Mouse (Mus musculus): Measurements from ENCODE around the gene Efna2. TPM values are rescaled to one million over a fixed set of nuclear protein-coding genes. Genes with fewer than 3 reads are reported as not detected.
"Not testable (repeated sequence)": the region's sequence is repeated elsewhere in the genome, so short reads cannot be mapped to it uniquely, and the experiment has no call there.

Gene Efna2
- total RNA-seq, 2 experiments from 2014 or later = 7.0 to 8.2 TPM

GRCm38 (mm10) chr10:80166136-80166535, 13.1 kb upstream of the Efna2 start:
- DNase-seq (ENCODE audit: low spot score in 2 of 2) = not testable (repeated sequence)

DNA sequence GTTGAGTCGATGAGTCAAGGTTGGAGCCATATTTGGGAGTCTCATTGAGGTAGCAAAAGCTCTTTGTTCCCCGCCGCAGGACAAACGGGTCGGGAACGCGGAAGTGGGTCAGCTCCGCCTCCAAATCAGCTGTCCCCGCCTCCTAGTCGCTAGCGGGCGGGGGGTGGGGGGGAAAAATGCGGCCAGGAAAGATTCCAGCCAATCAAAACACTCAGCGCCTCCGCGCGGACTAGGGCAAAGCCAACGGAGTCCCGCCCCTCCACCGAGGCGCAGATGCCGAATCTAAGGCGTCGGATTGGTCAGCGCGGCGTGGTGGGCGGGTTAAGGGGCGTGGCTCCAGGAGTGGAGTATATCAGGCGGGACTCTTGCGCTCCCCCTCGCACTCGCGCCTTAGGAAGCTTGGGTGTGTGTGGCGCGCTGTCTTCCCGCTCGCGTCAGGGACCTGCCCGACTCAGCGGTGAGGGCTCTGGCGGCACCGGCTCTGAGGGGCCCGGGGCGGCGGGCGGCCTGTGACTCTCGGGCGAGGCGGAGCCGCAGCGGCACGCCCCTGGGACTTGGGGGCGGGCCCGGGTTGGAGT, 11.7 kb upstream of the Efna2 start:
- DNase-seq (ENCODE audit: low spot score in 2 of 2) = peak; percentile 97 to 98

DNA sequence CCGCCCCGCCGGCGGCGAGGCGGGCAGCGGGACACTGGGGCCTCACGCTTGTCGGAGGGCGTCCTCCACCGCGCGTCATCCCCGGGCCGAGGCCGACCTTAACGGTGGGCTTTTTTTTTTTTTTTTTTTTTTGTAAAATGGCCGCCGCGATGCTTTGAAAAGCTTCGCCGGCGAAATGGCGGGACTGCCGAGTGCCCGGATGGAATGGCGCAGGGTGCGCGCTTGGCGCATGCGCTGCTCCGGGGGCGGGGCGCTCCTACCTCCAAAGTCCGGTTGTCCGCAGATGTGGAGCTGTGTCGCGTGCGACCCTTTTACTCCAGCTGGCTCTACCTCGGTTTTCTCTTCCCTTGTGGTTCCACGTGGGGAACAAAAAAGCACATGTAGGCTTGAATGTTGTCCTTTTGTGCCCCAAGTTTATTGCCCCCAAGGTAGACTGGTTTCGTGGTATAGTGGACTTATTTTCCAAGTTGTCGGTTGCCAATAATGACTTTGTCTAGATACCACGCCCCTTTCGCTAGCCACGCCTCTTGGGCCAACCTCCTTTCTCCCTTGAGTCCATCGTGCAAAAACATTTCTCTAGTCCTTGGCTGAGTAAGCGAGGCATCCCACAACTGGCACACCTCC, 11.1 kb upstream of the Efna2 start:
- DNase-seq (ENCODE audit: low spot score in 2 of 2) = peak; percentile 92 to 93

- no peak for DNase-seq (ENCODE audit: low spot score in 2 of 2)
Observed at GRCm38 (mm10) chr10:80169070-80169469, 10.2 kb upstream of the Efna2 start.

DNA sequence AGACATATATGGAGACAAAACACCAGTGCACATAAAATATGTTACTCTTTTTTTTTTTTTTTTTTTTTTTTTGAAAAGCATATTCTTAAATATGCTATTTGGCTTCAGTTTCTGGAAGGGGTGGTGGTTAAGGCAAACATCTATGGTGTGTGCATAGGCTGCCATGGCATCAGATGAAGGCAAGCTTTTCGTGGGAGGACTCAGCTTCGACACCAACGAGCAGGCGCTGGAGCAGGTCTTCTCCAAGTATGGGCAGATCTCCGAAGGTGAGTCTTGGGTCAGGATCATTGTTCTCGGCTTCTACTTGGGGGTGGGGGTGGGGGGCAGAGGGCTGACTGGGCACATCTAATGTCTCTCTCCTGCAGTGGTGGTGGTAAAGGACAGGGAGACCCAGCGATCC, 9.6 kb upstream of the Efna2 start:
- no peak for DNase-seq (ENCODE audit: low spot score in 2 of 2)

DNA sequence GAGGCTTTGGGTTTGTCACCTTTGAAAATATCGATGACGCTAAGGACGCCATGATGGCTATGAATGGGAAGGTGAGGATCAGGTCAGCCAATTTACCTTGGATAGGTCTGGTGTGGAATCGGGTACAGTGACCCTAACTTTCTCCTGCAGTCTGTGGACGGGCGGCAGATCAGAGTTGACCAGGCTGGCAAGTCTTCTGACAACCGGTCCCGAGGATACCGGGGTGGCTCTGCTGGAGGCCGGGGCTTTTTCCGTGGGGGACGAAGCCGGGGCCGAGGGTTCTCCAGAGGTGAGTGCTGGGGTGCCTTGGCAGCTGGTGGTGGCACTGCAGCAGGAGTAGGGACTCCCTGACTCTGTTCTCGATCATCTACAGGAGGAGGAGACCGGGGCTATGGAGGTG, 9.2 kb upstream of the Efna2 start:
- no peak for DNase-seq (ENCODE audit: low spot score in 2 of 2)

- DNase-seq (ENCODE audit: low spot score in 2 of 2) = no peak
Observed at GRCm38 (mm10) chr10:80170601-80171021, 8.7 kb upstream of the Efna2 start.

DNA sequence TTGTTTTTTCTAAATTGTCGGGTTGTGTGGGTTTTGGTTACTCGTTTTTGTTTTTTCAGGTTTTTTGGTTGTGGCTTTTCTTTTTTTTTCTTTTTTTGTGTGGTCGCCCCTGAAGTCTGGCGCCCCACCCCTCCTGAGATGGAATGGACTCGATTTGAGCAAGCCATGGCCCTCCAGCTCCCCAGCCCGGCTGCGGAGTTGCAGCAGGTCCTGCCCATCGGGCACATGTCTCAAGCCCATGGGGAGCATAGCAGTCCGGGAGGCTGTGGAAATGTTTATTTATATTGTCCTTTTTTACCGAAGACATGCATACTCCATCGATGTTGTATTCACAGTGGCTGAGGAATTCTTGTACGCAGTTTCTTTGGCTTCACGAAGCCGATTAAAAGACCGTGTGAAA, 8.0 kb upstream of the Efna2 start:
- DNase-seq (ENCODE audit: low spot score in 2 of 2) = no peak

- DNase-seq (ENCODE audit: low spot score in 2 of 2) = no peak
Observed at GRCm38 (mm10) chr10:80171760-80172526, 7.3 kb upstream of the Efna2 start.

DNA sequence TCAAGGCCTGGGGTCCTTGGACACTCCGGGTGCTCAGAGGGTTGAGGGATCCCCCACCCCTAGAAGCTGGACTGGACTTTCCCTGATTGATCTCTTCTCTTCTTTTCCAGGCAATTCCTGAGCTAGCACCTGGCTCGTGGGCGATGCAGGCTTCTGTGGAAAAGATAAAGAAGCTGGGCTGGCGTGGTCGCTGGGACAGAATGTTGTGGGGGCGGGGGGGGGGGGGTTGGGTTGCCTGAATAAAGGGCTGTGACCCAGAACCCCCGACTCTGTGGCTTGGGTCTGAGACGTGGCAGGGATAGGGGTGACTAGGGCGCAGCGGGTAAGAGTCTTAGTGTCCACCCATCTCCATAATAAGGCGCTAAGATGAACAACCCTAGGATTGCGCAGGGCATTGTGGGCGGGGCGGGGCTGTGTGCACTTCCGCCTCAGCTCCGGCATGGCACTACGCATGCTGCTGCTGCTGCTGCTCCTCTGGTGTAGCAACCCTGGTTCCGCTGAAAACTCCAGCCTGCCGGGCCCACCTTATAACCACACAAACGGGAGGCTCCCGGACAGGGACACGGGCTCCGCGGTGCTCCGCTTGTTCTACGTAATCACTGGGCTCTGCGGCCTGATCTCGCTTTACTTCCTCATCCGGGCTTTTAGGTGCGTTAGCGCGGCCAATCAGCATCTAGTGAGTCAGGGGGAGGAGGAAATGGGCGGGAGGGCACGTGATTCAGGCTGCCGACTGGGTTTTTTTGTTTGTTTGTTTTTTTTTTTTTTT, 6.6 kb upstream of the Efna2 start, which contains the start of gene 1600002K03Rik:
Gene 1600002K03Rik (plus strand): TSS at position 418 of the 766 bp plus-strand sequence.
- DNase-seq (ENCODE audit: low spot score in 2 of 2) = peak; percentile 79 to 86

DNA sequence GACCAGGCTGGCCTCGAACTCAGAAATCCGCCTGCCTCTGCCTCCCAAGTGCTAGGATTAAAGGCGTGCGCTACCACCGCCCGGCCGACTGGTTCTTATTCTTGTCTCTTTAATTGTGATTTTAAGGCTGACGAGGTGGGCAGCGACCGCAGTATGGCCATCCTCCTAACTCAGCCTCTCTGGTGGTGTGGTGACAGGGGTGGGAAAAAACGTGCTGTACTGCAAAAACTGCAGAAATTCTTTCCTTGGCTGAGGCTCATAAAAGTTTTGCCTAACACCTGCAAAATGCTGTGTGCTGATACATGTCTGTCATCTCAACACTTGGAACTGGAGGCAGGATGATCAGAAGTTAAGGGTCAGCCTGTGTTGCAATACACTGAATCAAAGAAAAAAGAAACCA, 5.9 kb upstream of the Efna2 start:
- DNase-seq (ENCODE audit: low spot score in 2 of 2) = no peak

DNA sequence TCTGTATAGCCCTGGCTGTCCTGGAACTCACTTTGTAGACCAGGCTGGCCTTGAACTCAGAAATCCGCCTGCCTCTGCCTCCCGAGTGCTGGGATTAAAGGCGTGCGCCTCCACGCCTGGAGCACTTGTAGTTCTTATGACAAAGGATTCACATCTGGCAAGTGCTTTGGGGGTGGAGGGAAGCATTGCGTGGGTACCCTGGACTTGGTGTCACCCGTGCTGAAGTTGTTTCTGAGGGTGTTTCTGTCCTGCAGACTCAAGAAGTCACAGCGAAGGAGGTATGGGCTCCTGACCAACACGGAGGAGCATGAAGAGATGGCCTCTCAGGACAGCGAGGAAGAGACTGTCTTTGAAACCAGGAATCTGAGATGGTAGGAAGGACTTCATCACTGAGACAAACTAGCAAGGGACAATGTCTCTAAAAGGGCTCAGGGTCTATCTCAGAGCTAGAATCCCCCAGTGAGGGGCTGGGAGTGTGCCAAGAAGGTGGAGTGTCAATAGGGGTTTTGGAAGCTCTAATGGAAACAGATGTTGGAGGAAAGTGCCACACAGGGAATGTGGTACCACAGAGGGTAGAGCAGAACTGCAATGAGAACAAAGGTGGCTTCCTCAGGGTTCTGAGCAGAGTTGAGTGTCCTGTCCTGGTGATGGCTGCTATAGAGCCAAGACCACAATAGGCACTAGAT, 5.2 kb upstream of the Efna2 start:
- no peak for DNase-seq (ENCODE audit: low spot score in 2 of 2)

DNA sequence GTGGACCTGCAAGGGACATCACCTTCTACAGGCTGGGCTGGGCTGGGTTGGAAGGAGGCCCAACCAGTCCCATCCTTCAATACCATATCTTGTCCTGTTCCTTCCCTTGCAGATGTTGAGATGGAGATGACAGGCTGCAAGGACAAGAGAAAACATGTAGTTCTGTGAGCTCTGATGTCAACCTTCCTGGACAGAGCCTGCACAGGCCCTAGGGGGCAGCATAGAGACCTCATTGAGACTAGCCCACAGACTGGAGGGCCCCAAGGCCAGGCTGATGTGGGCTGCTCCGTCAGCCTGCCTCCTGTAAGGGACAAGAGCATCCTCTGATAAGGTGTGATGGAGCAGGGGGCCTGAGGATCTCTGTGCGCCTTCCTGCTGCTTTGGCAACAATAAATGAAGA, 4.6 kb upstream of the Efna2 start:
- no peak for DNase-seq (ENCODE audit: low spot score in 2 of 2)

- DNase-seq (ENCODE audit: low spot score in 2 of 2) = no peak
Observed at GRCm38 (mm10) chr10:80175536-80176269, 3.6 kb upstream of the Efna2 start.

DNA sequence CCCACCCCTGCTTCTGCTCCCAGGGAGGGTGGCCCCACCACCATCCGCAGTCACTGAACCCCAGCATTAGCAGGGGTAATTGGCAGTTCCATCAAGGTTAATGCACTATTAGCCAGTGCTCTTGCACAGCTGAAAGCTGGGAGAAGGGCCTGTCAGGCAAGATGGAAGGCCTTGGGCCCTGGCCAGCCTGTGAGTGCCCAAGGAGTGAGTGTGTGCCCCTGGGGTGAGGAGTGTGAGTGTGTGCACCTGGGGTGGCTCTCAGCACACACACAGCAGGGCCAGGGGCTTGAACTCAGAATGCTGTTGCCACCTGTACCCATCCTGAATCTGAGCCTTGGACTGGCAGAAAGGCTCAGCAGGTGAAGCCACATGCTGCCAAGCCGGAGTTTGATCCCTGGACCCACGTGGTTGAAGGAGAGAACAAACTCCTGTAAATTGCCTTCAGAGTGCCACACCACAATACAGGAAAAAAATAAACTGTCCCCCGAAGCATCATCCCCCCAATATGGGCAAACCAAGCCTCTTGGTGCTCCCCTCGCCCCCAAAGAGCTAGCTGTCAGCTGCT, 2.9 kb upstream of the Efna2 start:
- no peak for DNase-seq (ENCODE audit: low spot score in 2 of 2)

GRCm38 (mm10) chr10:80177441-80178279, 1.6 kb upstream of the Efna2 start:
- DNase-seq (ENCODE audit: low spot score in 2 of 2) = no peak

DNA sequence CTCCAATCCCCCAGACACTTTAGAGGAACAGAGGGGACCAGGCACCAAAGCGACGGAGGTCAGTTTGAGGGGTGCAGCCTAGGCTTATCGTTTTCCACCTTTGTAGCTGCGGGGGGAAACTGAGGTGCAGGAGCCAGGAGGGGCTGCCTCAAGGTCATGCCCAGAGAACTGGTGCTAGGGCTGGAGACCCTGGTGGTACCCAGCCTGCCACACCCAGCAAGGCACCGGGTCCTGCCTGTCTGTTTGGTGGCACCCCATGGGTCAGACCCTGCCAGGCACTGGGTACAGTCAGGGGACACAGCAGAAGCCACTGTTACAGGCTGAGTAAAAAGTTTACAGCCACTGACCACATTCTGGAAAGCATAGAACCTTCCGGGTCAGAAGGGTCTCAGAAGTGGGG, 1.0 kb downstream of the Efna2 start:
- DNase-seq (ENCODE audit: low spot score in 2 of 2) = no peak

- DNase-seq (ENCODE audit: low spot score in 2 of 2) = no peak
Observed at GRCm38 (mm10) chr10:80180823-80181222, 1.5 kb downstream of the Efna2 start.

GRCm38 (mm10) chr10:80182547-80182946, 3.3 kb downstream of the Efna2 start:
- no peak for DNase-seq (ENCODE audit: low spot score in 2 of 2)
